Mouse (Mus musculus): ENCODE measurements around the gene Mab21l2.

DNA sequence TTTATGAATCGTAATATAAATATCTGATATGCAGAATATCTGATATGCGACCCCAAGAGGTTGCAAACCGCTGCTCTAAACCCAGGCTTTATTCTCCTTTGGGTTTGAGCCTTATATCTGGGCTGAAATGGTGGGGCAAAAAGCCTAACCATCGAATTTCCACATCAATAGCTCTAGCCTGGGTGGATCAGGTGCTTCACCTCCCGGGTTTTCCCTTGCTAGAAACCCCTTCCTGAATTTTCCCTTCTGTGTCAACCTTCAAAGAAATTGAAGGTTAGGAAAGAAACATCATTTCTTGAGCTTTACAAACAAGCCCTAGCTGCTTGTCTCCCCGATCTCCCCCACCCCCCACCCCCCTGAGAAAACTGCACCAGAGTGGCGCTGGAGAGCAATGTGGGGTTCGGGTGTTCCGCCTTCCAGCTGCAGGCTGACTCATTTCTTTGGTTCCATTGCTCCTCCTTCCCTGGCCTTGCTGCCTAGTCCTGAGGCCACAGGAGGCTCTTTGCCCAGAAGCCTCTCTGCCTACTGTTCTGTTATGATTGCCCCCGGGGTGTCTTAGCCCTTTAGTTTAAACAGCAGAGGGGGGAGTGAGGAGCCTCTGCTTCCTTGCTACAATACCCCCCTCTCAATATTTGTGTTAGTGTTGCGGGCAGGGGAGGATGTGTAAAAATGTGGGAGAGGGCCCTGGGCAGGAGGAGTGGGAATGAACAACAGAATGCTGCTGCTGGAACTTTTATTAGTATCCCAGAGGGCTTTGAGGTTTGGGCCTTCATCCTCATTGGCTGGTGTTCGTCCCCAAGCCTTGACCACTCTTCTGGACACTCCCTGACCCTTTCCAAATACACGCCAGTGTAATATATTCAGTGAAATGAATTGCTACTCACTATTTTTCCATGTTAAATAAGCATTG, 9.5 kb downstream of the Mab21l2 start:
- TF ChIP-seq CTCF (IDR thresholded peaks at IDR 0.05) (no peak), EP300 (IDR thresholded peaks at IDR 0.05) (no peak)
